Comparison of ENCODE assay signal across 7 mouse cellular contexts in genomic region chr13:68581747-68582516, GRCm38 (mm10). TPM values are rescaled to one million over a fixed set of nuclear protein-coding genes. Genes with fewer than 3 reads are reported as not detected.
DNase-seq lines count a peak whose midpoint lies in the region; ATAC-seq and TF ChIP-seq lines count a peak whose summit lies in the region.

Mtrr (minus strand) TSS chr13:68582149.
Fastkd3 (plus strand) TSS chr13:68582234.

- no peak for TF ChIP-seq CTCF in intestine, postnatal 0 days (IDR thresholded peaks at IDR 0.05; ENCODE audit: low read depth)
- no peak for TF ChIP-seq CTCF in small intestine, adult 2 months (IDR thresholded peaks at IDR 0.05; ENCODE audit: extremely low read depth, insufficient read length, insufficient replicate concordance, low read depth, low read length)

- peaks cover 12% of the 10 kb centered on the region for H3K4me1 ChIP-seq in embryonic facial prominence, embryonic 10.5 days
- H3K4me1 ChIP-seq in intestine, postnatal 0 days (replicated peaks; ENCODE audit: control insufficient read depth, insufficient read depth, low read length) = 0 out of 2 replicates have a peak, but pooled peaks cover 5% of the 10 kb centered on the region
- H3K4me1 ChIP-seq in midbrain, embryonic 12.5 days = peaks cover 24% of the 10 kb centered on the region
- H3K4me1 ChIP-seq in small intestine, adult 2 months (ENCODE audit: control insufficient read depth, insufficient read depth, insufficient read length, low read length) = no peaks in the 10 kb centered on the region

- peak within 1 kb of the TSS; percentile 79 for H3K4me3 ChIP-seq in embryonic facial prominence, embryonic 10.5 days
- H3K4me3 ChIP-seq in intestine, postnatal 0 days (ENCODE audit: low read depth, low read length) = peak within 1 kb of the TSS; percentile 91
- H3K4me3 ChIP-seq in midbrain, embryonic 12.5 days = peak within 1 kb of the TSS; percentile 82
- peak within 1 kb of the TSS; percentile 71 for H3K4me3 ChIP-seq in small intestine, adult 2 months (ENCODE audit: low read depth, low read length)

- H3K36me3 ChIP-seq in embryonic facial prominence, embryonic 10.5 days (replicated peaks) = peaks cover 62% of the 10 kb centered on the region
- H3K36me3 ChIP-seq in intestine, postnatal 0 days (ENCODE audit: control insufficient read depth, insufficient read depth) = peaks cover 35% of the 10 kb centered on the region
- H3K36me3 ChIP-seq in midbrain, embryonic 12.5 days = peaks cover 47% of the 10 kb centered on the region
- peaks cover 21% of the 10 kb centered on the region for H3K36me3 ChIP-seq in small intestine, adult 2 months (ENCODE audit: control insufficient read depth, insufficient read depth, low read length)

- H3K4me2 ChIP-seq in intestine, postnatal 0 days (replicated peaks; ENCODE audit: low read depth) = peak within 1 kb of the TSS; percentile 82
- peak within 1 kb of the TSS; percentile 88 for H3K4me2 ChIP-seq in midbrain, embryonic 12.5 days (replicated peaks)

- peak within 1 kb of the TSS; percentile 66 for H3K9ac ChIP-seq in intestine, postnatal 0 days (ENCODE audit: low read depth, low read length)
- peak within 1 kb of the TSS; percentile 76 for H3K9ac ChIP-seq in midbrain, embryonic 12.5 days (replicated peaks)

- under 1% methylated on average over 81 of the region's 81 CpGs for WGBS in embryonic facial prominence, embryonic 10.5 days
- under 1% methylated on average over 81 of the region's 81 CpGs for WGBS in intestine, postnatal 0 days
- under 1% methylated on average over 77 of the region's 81 CpGs for WGBS in midbrain, embryonic 12.5 days
- under 1% methylated on average over 81 of the region's 81 CpGs for WGBS in small intestine, adult 2 months

- H3K9me3 ChIP-seq in embryonic facial prominence, embryonic 10.5 days = no peaks in the 10 kb centered on the region
- H3K9me3 ChIP-seq in intestine, postnatal 0 days (ENCODE audit: control insufficient read depth) = no peaks in the 10 kb centered on the region
- no peaks in the 10 kb centered on the region for H3K9me3 ChIP-seq in midbrain, embryonic 12.5 days

- ATAC-seq in intestine, postnatal 0 days = peak; percentile 99
- peak; percentile 100 for ATAC-seq in midbrain, embryonic 12.5 days (ENCODE audit: low FRiP score, low read depth)

- peak; percentile 99 for DNase-seq in adrenal gland, postnatal 10 days
- DNase-seq in embryonic facial prominence, embryonic 10.5 days (ENCODE audit: low spot score) = peak; percentile 99
- DNase-seq in gonadal fat pad, adult 2 months (ENCODE audit: low read depth) = peak; percentile 46
- DNase-seq in left cerebral cortex, postnatal 4 days = peak; percentile 99

- no peaks in the 10 kb centered on the region for H3K27me3 ChIP-seq in embryonic facial prominence, embryonic 10.5 days (replicated peaks; ENCODE audit: low read depth, poor library complexity, severe bottlenecking)
- H3K27me3 ChIP-seq in intestine, postnatal 0 days (replicated peaks; ENCODE audit: control insufficient read depth, insufficient read depth, low read length) = no peaks in the 10 kb centered on the region
- no peaks in the 10 kb centered on the region for H3K27me3 ChIP-seq in midbrain, embryonic 12.5 days
- no peaks in the 10 kb centered on the region for H3K27me3 ChIP-seq in small intestine, adult 2 months (ENCODE audit: control insufficient read depth, insufficient read depth, low read length)

- TF ChIP-seq POLR2A in small intestine, adult 2 months (IDR thresholded peaks at IDR 0.05; ENCODE audit: low read depth, low read length) = peak; percentile 45; the same call in 1 of the 2 replicates

- H3K27ac ChIP-seq in embryonic facial prominence, embryonic 10.5 days (replicated peaks) = peak within 1 kb of the TSS; percentile 92
- H3K27ac ChIP-seq in intestine, postnatal 0 days (ENCODE audit: low read depth, low read length) = peak within 1 kb of the TSS; percentile 85
- peak within 1 kb of the TSS; percentile 54; the same call in 1 of the 2 replicates for H3K27ac ChIP-seq in midbrain, embryonic 12.5 days (replicated peaks)
- peak within 1 kb of the TSS; percentile 26; the same call in 1 of the 2 replicates for H3K27ac ChIP-seq in small intestine, adult 2 months (ENCODE audit: insufficient read depth, low read depth, low read length)

- intact Hi-C loops in left cerebral cortex, postnatal 4 days (cut with DNase I) = no loop called here

RNA-seq across cellular contexts. Expression of gene Mtrr, which starts in this region (rescaled TPM):
- total RNA-seq in adrenal gland, postnatal 10 days (2021) = 10 to 100 TPM; 18.6 to 19.0 TPM
- 23.6 and 26.4 TPM in 2 replicates for polyA plus RNA-seq in embryonic facial prominence, embryonic 10.5 days (2016; fragmentation: Nextera tagmentation; extraction: Ambion mirVana)
- 14.4 and 15.6 TPM in 2 replicates for polyA plus RNA-seq in gonadal fat pad, adult 2 months (2012; rRNA removed)
- polyA plus RNA-seq in intestine, postnatal 0 days (2015; fragmentation: Nextera tagmentation; extraction: Ambion mirVana) = 6.9 and 7.0 TPM in 2 replicates
- total RNA-seq in left cerebral cortex, postnatal 4 days (2021) = 10 to 100 TPM; 11.7 to 12.4 TPM
- 14.0 and 17.2 TPM in 2 replicates for polyA plus RNA-seq in midbrain, embryonic 12.5 days (2016; fragmentation: Nextera tagmentation; extraction: Ambion mirVana)
- 1.3 and 2.2 TPM in 2 replicates for polyA plus RNA-seq in small intestine, adult 2 months (2012; rRNA removed)

RNA-seq across cellular contexts. Expression of gene Fastkd3, which starts in this region (rescaled TPM):
- 10 to 100 TPM; 13.8 to 17.2 TPM for total RNA-seq in adrenal gland, postnatal 10 days (2021)
- 46.1 and 52.5 TPM in 2 replicates for polyA plus RNA-seq in embryonic facial prominence, embryonic 10.5 days (2016; fragmentation: Nextera tagmentation; extraction: Ambion mirVana)
- 9.8 and 17.2 TPM in 2 replicates for polyA plus RNA-seq in gonadal fat pad, adult 2 months (2012; rRNA removed)
- polyA plus RNA-seq in intestine, postnatal 0 days (2015; fragmentation: Nextera tagmentation; extraction: Ambion mirVana) = 17.3 and 19.1 TPM in 2 replicates
- total RNA-seq in left cerebral cortex, postnatal 4 days (2021) = 10 to 100 TPM; 13.3 to 13.5 TPM
- polyA plus RNA-seq in midbrain, embryonic 12.5 days (2016; fragmentation: Nextera tagmentation; extraction: Ambion mirVana) = 31.6 and 33.8 TPM in 2 replicates
- polyA plus RNA-seq in small intestine, adult 2 months (2012; rRNA removed) = 2.2 and 3.3 TPM in 2 replicates

Comparison
In these comparisons a context has a peak if more than half of its experiments do, and no peak if none do; other contexts are left out.
1. Peak in every context shown above with its lines: DNase-seq, ATAC-seq, H3K4me3 ChIP-seq and H3K27ac ChIP-seq.
2. DNase-seq: peak in every context shown above with its lines; median percentile 99 in adrenal gland, postnatal 10 days; 99 in embryonic facial prominence, embryonic 10.5 days; 99 in left cerebral cortex, postnatal 4 days; 46 in gonadal fat pad, adult 2 months.
3. H3K27ac ChIP-seq: peak in every context shown above with its lines; median percentile 92 in embryonic facial prominence, embryonic 10.5 days; 85 in intestine, postnatal 0 days; 54 in midbrain, embryonic 12.5 days; 26 in small intestine, adult 2 months.